Mouse (Mus musculus) adrenal gland, postnatal 0 days (tissue): Measurements from ENCODE around the gene Ccdc144b. TPM values are rescaled to one million over a fixed set of nuclear protein-coding genes. Genes with fewer than 3 reads are reported as not detected.

ENCODE experiments used
- polyA plus RNA-seq: library from polyadenylated mRNA; unstranded; fragments of >200 nt; fragmentation: Nextera tagmentation; extraction: Ambion mirVana; gene quantifications from 2 replicates; pipeline ENCODE4 v1.2.1, GENCODE M21; 2015

The Ccdc144b gene
- polyA plus RNA-seq: not detected in 2 replicates

GRCm38 (mm10) chr3:36053447-36053846 lies at the start of gene Ccdc144b:
Gene Ccdc144b, minus strand, starts transcription at chr3:36053547.

GRCm38 (mm10) chr3:36065843-36066651 lies 12.7 kb upstream of the Ccdc144b start, which contains the start of gene Acad9:
Gene Acad9, plus strand, starts transcription at chr3:36065979.

GRCm38 (mm10) chr3:36000275-36001239 lies 52.8 kb downstream of the Ccdc144b start, which contains the start of gene Mccc1:
Gene Mccc1, minus strand, starts transcription at chr3:36000678.

Other genes with a start within 250 kb of the Ccdc144b start
- 107 and 128 TPM in 2 replicates for gene Dcun1d1, start 116.1 kb downstream of the Ccdc144b start, polyA plus RNA-seq
- gene Mccc1, start 52.9 kb downstream of the Ccdc144b start, polyA plus RNA-seq: 25.0 and 53.0 TPM in 2 replicates
- gene Acad9, start 12.4 kb upstream of the Ccdc144b start, polyA plus RNA-seq: 44.6 and 65.9 TPM in 2 replicates
- 3.9 and 5.3 TPM in 2 replicates for gene D3Ertd254e, start 97.5 kb upstream of the Ccdc144b start, polyA plus RNA-seq
- gene Qrfpr, start 168.8 kb upstream of the Ccdc144b start, polyA plus RNA-seq: not detected in 2 replicates